Mouse (Mus musculus) layer of hippocampus, adult 11-12 months (tissue): ENCODE results near the gene Taf11.

Experiments
- DNase-seq: peaks from one replicate; pipeline ENCODE4 v3.0.0; 2022; ENCODE audit warnings: low spot score

Taf11 gene

DNA sequence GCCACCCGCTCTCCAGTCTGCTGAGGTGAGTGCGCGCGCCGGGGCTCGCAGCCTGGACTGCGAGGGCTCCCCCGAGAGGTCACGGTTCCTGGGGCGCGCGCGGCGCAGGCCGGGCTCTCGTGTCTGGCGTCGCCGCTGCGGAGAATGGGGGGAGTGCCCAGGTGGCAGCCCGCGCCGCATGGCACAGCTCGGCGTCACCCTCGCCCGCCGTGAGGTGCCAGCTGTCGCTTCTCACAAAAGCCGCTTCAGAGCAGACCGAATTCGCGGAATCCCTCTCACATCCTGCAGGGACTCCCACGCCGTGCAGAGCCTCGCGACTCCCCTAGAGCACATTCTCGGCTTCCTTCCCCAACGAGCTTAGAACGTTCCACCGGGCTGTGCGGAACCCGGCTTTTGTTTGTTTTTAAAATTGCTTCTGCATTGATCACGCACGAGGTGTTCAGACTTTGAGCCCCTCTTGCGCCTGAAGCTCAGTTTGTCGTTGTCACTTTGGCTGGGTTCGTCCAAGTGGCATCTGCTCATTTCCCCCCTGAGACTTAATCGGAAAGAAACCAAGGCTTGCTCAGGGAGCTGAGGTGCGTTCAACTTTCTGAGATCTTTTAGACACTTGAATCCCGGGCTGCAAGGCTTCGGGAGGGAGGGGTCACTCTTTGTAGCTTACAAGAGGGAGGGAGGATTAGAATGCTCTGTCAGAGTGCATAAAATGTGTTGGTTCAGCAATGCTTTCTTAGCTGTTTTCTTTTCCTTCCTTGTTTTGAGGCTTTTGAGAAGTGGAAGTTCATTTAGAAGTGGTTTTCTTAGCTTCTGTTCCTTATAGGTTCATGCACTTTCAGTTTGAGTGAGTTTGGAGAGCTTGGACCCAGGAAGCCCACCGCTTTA is at the start of gene Taf11:
Gene Taf11 (minus strand): TSS at position 223 of the 879 bp plus-strand sequence.
- peak; percentile 73 for DNase-seq

DNA sequence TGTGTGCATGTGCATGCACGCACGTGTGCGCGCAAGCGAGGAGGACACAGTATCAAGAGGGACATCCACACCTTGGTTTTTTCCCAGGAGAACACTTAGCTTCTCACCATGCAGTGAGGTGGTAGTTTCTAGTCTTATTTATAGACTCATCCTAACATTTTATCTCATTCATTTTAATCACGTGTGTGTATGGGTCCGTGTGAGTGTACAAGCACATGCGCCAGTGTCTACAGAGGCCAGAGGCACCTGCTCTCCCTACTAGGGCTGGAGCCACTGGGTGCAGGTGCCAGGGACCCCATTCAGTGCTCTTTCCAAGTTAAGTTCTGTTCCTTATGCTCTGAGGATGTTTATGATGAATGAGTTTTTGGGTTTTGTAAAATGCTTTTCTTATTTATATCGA is 48.0 kb upstream of the Taf11 start:
- DNase-seq = no peak

DNA sequence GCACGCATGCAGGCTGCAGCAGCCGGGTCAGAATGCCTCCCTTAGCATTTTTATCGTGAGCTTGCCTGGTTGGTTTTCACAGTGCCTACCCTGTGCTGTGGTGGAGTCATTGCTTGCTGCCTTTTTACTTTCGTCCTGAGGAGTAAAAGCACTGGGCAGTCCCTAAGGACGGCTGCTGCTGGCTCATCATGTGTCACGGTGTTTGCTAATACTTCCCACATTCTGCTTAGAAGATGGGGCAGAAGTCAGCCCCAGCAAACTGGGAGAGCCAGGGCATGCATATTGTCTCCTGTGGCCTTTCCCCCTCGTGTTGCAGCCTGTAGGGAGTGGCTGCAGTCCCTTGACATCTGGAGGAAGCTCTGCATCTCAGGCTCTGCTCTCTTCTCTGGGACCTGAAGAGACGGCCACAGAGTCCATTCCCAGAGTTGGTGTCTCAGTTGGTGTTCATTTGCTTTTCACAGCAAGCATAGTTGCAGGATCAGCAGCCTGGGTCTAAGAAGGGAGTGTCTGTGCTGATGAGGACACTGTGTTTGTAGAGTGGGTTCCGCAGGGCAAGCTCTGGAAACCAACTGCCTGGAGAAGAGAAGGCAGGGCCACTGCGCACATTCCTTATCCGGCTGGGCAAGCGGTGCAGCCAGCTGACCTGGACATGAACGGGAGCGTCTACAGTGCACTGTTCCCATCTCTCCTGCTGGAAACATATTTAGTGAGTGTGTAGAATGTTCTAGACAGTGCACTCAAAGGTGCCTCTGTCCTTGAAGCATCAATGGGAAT is 45.2 kb upstream of the Taf11 start:
- no peak for DNase-seq

DNA sequence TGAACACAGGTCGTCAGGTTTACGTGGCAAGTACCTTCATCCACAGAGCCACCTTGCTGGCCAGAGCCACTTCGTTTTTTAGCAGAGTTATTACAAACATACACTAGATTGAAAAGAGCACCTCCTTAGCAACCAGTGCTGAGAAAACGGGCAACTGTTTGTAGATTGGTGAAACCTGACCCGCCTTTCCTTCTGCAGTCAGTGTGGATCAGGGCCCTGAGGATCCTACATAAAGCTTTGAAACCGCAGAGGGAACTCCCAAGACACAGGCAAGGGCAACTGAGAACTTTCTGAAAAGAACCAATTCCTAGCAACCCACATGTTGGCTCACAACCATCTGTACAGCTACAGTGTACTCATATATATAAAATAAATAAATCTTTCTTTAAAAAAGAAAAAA is 43.5 kb upstream of the Taf11 start:
- no peak for DNase-seq

DNA sequence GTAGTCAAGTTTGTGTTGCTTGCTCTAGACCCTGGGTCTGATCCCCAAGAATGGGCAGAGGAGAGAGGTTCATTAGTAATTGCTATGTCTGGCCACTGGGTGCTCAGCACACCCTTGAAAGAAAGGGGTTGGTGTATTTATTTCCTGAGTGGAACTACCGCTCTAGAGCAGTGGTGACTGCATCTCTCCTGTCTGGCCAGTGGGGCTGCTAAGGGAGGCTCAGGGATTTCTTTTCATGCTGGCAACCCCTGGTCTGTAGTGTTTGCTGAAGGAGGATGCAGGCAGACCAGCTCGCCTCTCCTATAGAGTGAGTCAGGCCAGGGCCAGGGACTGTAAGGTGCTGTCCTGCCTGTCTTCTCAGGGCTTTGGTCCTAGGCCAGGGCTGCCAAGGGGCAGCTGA is 37.5 kb upstream of the Taf11 start:
- no peak for DNase-seq

DNA sequence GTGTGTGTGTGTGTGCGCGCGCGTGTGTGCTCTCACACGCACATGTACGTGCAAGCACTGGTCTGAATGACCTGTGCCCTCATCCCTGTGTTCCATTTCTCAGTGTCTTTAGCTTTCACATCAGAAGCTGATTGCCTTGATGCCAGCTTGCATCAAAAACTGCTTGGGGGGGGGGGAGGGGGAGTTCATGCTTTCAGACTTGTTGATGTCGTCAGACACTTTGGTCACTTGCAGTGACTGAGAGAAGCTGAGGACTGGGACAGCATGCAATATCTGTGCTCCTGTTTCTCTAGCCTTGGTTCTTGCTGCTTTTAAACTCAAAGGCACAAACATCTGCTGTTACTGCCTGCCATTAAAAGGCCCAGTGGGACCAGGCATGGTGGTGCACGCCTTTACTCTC is 36.7 kb upstream of the Taf11 start:
- DNase-seq = no peak

DNA sequence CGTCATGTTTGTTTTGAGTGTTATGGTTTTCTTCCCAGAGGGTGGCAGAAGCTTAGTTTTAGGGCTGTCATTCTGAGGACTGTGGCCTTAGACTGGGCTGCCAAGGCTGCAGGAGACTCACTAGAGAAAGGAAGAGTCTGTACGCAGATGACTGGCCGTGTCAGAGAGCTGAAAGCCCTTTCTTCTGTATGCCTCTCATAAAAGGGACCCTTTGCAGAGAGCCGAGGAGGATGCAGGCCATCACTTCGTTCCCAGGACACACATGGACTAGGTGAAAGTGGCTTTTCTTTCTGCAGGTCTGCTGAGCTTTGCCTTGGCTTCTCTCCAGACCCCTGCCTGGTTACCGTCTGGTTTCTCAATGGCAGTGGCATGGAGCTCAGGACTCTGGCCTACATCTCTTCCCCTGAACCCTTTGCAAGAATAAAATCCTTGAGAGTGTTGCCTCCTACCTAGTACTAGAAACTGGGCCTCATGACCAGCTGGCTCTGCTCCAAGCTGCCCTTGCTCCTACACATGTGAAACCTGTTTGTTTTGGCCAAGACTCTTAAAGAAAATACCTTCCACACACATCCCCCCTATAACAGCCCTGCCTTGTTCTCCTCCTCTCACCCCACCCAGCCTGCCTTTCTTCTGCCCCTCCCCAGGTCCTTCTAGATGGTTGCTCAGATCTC is 36.0 kb upstream of the Taf11 start:
- DNase-seq = no peak

DNA sequence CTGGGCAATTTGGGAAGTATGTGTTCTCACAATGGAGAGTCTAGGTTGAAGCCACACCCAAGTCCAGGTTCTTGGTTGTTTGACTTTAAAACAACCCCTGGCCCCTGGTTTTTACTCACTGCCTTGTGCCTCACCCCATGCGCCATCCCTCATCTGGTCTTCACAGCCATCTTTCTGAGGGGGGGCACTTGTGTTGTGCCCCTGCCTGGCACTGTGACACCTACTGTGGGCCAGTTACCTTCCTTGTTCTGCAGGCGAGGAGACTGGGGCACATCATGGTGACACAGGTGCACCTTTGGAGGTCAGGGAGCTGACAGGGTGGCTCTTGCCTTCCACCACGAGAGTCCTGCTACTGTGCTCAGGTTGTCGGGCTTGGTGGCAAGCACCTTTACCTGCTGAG is 32.5 kb upstream of the Taf11 start:
- no peak for DNase-seq

DNA sequence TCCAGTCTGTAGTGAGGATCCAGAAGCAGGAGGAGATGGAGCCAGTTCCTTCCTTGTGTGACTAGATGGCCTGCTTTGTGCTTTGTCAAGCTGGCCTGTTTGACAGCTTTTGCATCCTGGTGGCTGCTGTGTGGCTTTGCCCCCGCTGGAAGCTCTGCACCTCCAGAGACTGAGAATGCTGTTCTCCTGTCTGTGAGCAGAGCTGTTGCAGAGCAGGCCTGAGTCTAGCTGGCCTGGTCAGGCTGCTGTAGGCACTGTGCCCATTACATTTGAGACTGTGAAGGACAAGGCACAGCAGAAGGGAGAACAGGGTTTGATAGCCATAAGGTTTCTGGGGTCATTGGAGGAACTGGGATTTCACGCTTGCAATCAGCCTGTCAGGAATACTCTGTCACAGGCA is 32.1 kb upstream of the Taf11 start:
- DNase-seq = no peak

DNA sequence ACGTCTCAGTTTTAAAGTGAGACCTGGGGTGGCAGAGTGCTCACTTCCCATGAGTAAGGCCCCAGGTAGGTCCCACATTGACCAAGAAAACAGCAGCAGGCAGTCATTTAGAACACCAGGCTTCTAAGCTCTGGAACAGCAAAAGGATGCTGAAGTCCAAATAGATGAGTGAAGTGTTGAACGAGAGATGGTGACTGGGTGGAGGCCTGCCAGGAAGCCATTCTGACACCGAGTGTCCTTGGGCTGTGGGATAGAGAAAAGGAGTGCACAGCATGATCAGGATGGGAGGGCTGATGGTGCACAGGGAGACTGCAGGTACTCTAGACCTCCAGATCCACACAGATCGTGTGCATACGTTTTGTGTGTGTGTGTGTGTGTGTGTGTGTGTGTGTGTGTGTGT is 31.5 kb upstream of the Taf11 start:
- DNase-seq = no peak

DNA sequence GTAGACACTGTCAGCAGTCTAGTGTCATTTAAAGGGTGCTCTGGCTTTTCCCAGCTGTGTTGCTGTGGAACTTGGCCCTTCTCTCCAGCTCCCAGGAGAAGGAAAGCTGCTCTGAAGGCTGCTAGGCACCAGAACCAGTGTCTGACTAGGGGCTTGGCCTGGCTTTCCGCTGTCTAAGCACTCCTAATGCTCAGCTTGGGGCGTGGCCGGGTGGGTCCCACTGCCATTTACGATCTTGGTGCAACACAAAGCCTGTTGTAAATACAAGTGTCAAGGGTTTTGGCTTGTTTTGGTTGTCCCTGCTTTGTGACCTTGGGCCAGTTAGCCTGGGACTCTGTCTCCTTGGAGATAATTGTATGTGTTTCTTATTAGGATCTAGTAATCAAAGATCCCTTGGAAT is 30.7 kb upstream of the Taf11 start:
- DNase-seq = no peak

DNA sequence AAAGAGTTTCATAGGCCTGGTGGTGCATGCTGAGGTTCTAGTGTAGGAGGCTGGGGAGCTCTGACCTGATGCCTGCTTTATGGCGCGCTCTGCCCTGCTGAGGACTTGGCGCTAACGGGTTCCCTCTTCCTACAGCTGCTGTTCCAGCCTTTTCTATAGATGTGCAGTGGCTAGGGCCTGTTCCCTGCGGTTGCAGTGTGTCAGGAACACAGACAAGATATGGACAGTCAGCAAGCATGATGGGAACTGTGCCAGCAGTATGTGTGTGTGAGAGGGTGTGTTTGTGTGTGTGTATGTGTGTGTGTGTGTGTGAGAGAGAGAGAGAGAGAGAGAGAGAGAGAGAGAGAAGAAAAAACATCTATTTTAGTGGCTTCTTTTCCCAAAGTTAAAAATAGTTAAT is 29.4 kb upstream of the Taf11 start:
- no peak for DNase-seq

DNA sequence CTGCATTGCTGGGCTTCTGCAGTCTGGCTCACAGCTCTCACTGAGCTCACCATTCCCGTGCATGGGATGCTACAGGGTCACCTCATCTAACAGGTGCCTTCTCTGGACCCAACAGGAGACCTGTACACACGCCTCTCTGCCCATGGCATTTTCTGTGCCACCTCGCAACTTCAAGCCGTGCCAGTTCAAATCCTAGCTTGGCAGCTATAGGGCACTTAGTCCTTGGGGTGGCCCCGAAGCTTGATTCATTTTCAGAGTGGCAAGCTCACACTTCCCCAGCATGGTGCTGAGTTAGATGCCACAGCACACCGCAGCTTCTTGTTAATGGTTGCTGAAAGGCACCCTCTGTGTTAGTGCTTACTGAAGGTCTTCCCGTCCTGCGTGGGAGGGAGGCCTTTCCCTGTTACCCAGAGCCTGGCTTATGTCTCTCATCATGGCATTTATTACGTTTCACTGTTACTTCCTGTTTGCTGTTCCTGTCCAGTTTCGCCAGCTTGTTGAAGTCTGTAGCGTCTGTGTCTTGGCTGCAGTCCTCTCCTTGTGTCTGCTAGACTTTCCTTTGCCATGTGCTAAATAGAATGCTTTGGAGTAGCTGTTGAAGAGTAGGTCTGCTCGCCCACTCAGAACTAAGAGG is 28.6 kb upstream of the Taf11 start:
- DNase-seq = peak; percentile 23

DNA sequence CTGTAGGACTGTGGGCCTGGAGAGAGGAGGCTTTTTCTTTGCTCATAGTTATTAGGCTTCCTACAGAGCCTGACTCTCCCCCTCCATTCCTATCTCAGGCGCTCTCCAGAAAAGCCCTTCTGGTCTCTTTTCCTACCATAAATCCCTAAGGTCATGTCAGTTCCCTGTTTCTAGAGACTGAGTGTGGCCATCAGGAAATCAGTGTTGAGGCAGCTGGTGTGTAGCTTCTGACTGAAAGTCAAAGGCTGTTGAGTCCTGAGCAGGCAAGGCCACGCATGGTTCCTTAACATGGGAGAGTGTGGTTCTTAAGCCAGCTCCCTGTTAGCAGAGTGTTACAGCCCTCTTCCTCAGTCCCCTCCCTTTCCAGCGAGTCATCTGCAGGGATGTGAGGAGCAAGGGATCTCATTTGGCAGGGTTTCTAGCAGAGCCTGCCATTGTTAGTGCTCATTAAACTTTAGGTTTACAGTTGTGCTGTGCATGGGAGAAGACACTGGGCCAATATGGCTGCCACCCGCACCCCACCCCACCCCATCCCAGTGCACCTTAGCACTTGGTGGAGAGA is 27.5 kb upstream of the Taf11 start:
- no peak for DNase-seq

DNA sequence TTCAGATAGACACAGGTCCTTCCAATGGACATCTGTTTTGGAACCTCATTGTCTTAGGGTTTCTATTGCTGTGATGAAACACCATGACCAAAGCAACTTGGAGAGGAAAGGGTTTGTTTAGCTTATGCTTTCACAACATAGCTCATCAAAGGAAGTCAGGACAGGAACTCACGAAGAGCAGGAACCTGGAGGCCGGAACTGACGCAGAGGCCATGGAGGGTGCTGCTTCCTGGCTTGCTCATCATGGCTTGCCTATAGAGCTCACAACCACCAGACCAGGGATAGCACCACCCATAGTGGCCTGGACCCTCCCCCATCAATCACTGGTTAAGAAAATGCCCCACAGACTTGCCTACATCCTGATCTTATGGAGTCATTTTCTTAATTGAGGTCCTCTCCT is 25.4 kb upstream of the Taf11 start:
- no peak for DNase-seq

DNA sequence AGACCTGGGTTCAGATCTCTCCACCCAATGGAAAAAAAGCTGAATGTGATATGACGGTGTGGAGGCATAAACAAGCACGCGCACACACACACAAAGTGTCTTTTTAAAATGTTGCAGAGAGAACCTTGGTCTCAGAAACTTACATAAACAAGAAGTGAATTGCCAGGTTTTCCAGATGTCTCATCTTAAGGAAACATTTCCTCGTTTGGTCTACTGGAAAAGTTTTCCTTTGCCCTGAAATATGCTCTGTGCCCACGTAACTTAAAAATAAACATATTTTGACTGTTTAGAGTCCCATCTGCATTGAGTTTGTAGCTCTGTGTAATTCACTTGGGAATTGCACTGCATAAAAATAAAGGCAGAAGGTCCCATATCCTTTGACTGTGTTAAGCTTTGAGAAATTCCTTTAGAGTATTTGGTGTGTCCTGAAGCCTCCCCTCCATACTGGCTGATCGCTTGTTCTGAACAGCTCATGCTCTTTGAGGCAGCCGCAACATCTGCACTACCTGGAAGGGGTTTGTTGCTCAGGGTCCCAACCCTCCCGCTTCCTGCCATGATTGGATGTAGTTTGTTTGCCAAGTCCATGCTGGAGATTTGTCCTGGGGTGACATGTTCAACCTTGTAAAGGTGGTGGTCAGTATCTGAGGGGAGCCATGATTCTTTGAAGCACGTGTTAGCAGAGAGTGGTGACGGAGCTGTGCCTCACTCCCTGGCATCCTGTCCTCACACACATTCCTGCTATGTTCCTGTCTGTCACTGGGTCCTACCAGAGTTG is 24.7 kb upstream of the Taf11 start:
- DNase-seq = no peak

DNA sequence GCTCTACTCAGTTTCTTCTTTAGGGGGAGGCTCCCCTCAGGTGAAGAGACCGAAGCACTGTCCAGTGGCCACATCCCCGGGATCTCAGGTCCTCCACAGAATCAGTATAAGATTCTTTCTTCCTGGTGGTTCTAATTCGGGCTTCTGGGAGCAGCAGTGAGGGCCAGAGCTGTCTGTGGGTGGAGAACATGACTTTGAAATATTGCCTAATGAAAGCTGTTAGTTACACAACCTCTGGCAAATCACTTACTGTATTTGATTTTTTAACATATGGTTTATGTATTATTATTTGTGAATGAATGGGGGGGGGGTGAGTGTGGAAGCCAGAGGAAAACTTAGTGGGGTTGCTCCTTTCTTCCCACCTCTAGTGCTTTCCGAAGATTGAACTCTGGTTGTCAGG is 22.2 kb upstream of the Taf11 start:
- no peak for DNase-seq

DNA sequence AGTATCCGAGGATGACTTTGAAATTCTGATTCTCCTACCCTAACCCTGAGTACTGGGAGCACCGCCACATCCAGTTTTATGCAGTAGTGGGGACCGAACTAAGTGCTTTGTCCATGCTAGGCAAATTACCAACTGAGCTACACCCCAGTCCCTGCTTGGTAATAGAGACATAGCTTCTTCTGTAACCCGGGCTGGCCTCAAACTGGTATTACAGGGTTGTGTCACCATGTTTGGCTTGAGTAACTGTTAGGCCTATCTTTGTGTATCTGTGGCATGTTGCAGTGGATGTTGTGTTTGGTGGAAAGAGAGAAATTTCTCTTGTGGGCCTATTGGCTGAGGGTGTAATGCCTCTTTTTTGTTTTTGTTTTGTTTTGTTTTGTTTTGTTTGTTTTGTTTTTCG is 20.6 kb upstream of the Taf11 start:
- no peak for DNase-seq

DNA sequence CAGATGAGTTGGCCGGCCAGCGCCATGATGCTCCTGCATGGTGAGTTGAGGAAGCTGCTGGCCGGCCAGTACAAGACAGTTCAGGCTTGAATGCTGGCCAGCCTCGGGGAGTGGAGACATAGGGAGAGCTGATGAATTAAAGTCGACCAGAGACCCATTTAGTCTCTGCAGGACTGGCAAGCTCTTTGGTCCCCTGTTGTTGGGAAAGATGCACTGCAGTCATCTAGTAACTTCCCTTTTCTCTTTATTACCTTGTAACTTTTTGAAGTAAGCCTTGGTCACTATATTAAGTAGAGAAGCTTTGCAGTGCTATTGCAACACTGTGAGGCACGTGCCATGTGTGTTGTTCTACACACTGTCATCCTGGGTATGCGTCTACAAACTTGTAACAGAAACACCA is 15.9 kb upstream of the Taf11 start:
- no peak for DNase-seq

DNA sequence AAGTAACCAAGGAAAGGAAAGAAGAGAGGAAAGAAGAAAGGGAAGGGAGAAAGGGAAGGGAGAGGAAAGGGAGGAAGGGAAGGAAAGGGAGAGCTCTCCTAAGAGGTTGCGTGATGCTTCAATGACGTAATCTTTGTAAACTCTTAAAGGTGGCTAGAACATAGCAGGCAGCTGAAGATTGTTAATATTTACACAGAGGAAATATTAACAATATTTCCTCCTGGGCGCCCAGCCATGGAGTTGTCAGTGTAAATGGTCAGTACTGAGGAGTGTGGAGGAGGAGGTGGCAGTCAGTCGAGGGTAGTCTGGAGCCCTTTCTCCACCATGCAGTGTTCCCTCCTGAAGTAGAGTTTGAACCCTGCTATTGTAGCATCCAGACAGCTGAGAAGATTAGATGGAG is 15.4 kb upstream of the Taf11 start:
- DNase-seq = no peak

DNA sequence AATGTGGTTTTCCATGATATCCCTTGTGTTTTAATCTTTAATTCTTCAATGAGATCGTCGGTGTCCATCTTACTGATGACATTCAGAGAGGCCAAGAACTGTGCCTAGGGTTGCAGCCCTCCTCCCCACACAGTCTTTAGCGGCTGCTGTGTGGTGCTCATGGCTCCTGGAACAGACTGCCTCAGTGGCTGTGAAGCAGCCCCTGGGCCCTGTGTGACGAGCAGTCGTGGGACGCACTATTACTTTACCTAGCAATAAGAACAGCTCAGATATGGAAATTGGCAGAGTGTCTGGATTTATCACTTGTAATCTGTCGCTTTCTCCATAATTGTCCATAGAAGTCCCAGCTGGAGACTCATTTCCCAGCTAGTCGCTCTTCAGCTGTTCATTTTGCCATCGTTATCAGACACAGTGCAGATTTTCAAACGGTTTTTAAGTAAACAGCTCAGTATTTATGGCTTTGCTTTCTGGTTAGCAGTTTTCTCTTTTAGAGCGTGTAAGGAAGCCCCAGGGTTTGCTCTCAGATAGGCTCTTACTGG is 12.6 kb upstream of the Taf11 start:
- no peak for DNase-seq
